Mouse (Mus musculus) left cerebral cortex, postnatal 4 days (tissue): ENCODE measurements around the gene Cyfip1. TPM values are rescaled to one million over a fixed set of nuclear protein-coding genes. Genes with fewer than 3 reads are reported as not detected.
"Not testable (repeated sequence)": the region's sequence is repeated elsewhere in the genome, so short reads cannot be mapped to it uniquely, and the experiment has no call there.

Experiments
- DNase-seq: peaks from one replicate; pipeline ENCODE4 v3.0.0-alpha.2; 2022
- intact Hi-C: fragments of 180-260 bp; cut with DNase I; formaldehyde crosslinking; loops from one replicate; pipeline ENCODE4 v1.15.1; 2025
- total RNA-seq, 2 experiments: library from RNA; stranded (reverse); gene quantifications; 2 replicates each; pipeline ENCODE4 v1.2.3; 2021

The Cyfip1 gene
- total RNA-seq, 2 experiments from 2014 or later: 63.4 to 69.0 TPM

GRCm38 (mm10) chr7:55861175-55861574 lies 19.6 kb downstream of the Cyfip1 start:
- no peak for DNase-seq
- intact Hi-C loops: no loop called here

DNA sequence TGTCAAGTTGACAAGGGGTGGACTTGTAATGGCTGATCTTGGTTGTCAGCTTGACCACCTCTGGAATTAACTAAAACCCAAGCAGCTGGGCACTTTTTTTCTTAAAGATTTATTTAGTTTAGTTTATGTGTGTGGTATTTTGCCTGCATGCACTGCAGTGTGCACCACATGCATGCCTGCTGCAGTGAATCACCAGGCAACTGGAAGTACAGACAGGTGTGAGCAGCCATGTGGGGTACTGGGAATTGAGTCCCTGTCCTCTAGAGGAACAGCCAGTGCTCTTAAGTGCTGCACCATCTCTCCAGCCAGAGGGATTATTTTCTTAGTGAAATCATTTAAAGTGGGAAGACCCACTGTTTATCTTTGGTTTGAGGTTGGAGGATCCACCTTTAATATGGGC lies 23.5 kb downstream of the Cyfip1 start:
- DNase-seq: no peak
- intact Hi-C loops: no loop called here

DNA sequence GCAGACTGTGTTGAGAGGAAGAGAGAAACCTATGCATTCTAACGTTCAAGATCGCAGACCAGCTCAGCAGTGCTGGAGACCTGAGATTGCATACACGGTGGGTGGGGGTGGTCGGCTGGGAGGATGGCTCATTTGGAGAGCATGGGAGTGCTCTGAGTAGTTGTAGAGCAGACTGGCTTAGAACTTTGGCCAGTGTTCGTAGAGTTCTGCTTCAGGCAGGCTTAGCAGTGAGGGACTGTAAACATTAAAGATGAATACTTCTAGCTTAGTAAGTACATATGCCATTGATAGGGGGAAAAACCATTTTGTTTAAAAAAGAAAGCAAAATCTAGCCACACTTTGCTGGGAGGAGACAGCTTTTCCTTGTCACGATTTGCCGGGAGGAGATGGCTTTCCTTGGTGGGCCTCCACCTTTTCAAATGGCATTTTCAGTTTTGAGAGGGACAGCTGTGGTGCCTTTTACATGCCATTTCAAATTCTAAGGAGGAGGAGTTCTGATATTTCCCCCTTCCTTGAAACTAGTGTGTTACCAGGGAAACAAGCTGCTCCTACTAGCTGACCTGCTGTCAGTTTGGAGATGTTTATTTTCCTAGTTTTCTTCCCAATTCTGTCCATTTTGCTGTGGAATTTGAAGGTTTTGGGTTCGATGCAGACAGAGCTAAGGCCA lies 24.3 kb downstream of the Cyfip1 start:
- intact Hi-C loops: no loop called here
- DNase-seq: no peak

- no peak for DNase-seq
- intact Hi-C loops: no loop called here
These were observed 26.7 kb downstream of the Cyfip1 start for GRCm38 (mm10) chr7:55868247-55868646.

DNA sequence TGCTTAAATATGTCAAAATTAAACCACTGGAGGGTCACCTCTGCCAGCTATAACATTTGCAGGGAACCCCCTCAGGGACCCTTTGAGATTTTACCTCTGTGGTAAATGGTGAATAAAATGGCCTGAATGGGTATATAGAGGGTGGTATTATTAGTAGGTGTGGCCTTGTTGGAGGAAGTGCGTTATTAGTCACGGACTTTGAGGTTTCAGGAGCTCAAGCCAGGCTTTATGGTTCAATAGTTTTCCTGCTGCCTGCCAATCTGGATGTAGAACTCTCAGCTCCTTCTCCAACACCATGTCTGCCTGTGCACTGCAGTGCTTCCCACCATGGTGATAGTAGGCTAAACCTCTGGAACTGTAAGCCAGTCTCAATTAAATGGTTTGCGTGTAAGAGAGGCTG lies 27.7 kb downstream of the Cyfip1 start:
- intact Hi-C loops: no loop called here
- DNase-seq: no peak

- no peak for DNase-seq
- intact Hi-C loops: no loop called here
These were observed 28.9 kb downstream of the Cyfip1 start for GRCm38 (mm10) chr7:55870340-55871020.

- intact Hi-C loops: no loop called here
- DNase-seq: no peak
These were observed 29.9 kb downstream of the Cyfip1 start for GRCm38 (mm10) chr7:55871476-55871875.

DNA sequence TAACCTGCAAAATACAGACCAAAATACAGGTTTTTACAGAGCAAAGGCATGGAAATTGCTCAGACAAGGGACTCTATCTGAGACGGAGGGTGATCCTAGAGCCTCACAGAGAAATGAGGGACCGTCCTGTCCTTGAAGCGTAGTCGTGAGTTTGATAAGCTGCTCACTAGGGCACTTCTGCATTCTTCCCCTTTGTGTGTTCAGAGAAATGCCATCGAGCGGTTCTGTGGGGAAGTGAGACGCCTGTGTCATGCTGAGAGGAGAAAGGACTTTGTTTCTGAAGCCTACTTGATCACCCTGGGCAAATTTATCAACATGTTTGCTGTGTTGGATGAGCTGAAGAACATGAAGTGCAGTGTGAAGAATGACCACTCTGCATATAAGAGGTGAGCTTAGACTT lies 33.2 kb downstream of the Cyfip1 start:
- intact Hi-C loops: no loop called here

GRCm38 (mm10) chr7:55877721-55878120 lies 36.2 kb downstream of the Cyfip1 start:
- DNase-seq: no peak
- intact Hi-C loops: no loop called here

More for the DNA sequence above, 33.2 kb downstream of the Cyfip1 start:
- DNase-seq: no peak

DNA sequence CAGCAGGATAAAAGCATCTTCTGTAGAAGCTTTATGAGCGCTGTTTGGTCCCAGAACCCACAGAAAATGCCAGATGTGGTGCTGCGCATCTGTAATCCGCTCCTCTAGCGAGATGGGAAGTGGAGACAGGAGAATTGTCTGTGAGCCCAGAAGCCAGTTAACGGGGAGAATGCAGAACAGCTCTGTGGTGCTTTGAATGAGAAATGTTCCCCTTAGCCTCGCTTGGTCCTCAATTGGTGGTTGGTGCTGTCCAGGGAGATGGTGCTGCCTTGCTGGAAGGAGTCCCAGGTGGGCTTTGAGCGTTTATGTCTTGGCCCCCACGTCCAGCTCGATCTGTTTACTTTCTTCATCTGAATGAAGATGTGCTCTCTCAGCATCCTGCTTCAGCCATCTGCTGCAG lies 39.3 kb downstream of the Cyfip1 start:
- DNase-seq: no peak
- intact Hi-C loops: no loop called here

DNA sequence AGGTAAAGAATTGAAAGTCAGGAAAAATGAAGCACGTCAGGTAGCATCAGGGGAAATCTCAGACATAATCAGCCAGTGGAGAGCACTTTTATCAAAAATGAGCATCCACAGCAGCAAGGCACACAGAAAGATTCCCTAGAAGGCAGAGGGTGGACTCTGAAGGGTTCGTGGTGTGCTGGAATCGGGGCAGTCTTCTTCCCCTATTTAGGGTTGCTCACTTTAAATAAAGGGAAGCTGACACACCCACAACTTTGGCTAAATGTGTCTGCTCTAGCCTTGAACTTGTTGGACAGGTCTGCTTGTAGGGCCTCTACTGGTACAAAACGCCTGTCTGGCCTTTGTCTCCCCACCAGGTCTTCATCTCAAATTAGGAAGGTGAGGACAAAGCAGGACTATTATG lies 47.1 kb downstream of the Cyfip1 start:
- no peak for DNase-seq
- intact Hi-C loops: no loop called here

DNA sequence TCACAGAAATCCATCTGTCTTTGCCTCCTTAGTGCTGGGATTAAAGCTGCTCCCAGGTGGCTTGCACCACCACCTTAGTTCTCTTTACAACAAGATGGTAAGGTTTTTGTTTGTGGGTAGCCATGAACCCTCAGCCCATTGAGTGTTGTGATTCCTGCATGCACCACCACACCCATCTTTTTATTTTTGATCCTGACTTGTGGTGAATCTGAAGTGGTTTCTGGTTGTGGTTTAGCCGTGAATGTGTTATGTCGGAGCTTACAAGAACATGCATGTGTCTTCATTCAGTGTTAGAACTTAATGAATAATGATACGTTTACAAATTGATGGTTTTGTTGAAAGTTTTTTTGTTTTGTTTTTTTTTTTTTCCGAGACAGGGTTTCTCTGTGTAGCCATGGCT lies 48.5 kb downstream of the Cyfip1 start:
- no peak for DNase-seq
- intact Hi-C loops: no loop called here

GRCm38 (mm10) chr7:55890731-55891130 lies 49.2 kb downstream of the Cyfip1 start:
- no peak for DNase-seq
- intact Hi-C loops: no loop called here

DNA sequence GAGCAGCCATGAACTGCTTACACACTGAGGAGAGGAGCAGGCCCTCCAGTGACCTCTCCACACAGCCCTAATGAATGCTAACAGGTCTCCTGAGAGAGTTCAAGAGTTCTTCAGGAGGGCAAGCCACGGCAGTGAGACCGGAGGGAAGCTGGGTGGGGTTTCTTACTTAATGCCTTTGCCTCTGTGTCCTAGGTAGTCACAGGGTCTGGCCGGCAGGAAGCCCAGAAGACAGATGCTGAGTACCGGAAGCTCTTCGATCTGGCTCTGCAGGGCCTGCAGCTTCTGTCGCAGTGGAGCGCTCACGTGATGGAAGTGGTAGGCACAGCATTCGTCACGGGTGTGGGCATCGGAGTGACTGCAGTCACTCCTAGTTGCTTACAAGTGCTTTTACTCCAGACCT lies 50.3 kb downstream of the Cyfip1 start:
- intact Hi-C loops: no loop called here
- no peak for DNase-seq

DNA sequence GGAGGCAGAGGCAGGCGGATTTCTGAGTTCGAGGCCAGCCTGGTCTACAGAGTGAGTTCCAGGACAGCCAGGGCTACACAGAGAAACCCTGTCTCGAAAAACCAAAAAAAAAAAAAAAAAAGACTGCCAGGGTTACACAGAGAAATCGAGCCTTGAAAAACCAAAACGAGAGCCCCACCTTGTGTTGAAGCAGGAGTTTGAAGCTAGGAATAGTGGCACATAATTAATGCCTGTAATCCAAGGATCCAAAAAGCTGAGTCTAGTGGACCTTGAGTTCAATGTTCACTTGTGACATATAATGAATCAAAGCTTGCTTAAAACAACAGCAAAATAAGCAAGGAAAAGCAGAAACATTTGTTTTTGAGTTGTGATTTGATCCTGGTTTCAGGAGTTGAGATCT lies 62.2 kb downstream of the Cyfip1 start:
- intact Hi-C loops: no loop called here
- no peak for DNase-seq

- intact Hi-C loops: loop anchor here (5.0 kb wide), 1 partner anchor 88 kb away; no protein-coding TSS in a partner anchor
- no peak for DNase-seq
These were observed 63.9 kb downstream of the Cyfip1 start for GRCm38 (mm10) chr7:55905449-55905848.

DNA sequence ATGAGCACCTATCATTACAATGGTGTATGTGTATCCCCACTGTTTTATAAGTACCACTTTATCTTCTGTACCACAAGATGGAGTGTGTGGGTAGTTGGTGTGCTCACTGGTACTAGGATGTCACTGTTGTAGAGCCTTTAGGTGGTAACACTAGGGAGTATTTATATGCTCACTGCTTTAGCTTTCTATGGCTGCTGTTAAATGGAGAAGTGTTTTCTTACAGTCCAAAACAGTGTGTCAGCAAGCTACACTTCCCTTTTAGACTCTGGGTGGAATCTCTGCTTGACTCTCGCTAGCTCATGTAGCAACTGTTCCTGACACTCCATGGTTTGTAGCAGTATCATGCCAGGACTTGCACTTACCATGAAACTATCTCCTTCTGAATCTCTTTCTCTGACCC lies 68.0 kb downstream of the Cyfip1 start:
- intact Hi-C loops: loop anchor here (5.0 kb wide), 1 partner anchor 92 kb away; no protein-coding TSS in a partner anchor
- DNase-seq: no peak

DNA sequence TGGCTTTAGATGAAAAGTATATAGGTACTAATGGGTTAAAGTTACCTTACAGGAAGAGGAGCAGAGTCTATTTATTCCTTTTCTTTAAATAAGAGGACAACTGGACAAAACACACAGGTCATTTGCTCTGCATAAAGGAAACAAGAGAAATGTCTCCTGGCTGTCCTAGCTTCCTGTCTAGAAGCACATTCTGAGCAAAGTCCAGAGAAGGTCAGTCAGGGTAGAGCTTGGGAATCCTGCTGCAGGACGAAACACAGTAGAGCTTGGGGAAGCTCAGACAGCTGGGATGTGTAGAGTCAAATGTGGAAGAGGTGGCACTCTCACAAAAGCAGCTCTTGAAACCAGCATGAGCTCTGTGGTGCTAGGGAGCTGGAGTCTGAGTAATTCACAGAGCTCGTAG lies 68.8 kb downstream of the Cyfip1 start:
- intact Hi-C loops: loop anchor here (10.0 kb wide), 1 partner anchor 294 kb away; no protein-coding TSS in a partner anchor
- no peak for DNase-seq

DNA sequence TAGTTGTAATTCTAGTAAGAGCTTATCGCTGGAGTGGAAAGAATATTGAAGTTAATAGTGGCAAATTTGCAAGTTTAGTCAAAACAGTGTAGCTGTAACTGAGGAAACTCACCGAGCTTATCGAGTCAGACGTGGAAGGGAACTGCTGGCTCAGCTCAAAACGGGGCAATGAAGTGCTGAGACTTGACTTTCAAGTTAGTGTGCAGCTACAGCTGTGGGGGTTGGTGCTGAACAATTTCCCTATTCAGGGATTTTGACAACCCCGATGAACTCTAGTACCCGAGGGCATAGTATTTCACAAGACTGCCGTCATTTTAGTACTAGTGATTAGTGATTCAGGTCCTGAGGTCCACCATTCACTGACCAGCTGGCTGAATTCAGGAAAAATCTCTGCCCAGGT lies 69.8 kb downstream of the Cyfip1 start:
- intact Hi-C loops: loop anchor here (10.0 kb wide), 1 partner anchor 293 kb away; no protein-coding TSS in a partner anchor
- no peak for DNase-seq

DNA sequence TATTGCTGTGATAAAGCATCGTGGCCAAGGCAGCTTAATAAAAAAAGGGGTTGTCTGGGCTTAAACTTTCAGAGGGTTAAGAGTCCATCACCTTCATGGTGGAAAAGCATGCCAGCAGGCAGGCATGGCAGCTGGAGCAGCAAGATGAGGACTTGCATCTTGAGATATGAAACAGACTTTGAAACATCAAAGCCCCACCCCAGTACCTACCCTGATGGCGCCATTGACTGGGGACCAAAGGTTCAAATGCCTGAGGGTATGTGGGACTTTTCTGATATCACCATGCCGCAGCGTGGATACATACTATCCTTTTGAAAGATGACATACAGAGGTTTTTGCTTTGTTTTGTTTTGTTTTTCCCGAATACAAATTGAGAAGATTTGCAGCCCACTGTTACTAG lies 70.6 kb downstream of the Cyfip1 start:
- DNase-seq: no peak
- intact Hi-C loops: loop anchor here (10.0 kb wide), 1 partner anchor 293 kb away; no protein-coding TSS in a partner anchor

- DNase-seq: not testable (repeated sequence)
- intact Hi-C loops: loop anchor here (10.0 kb wide), 1 partner anchor 286 kb away; no protein-coding TSS in a partner anchor
These were observed 76.8 kb downstream of the Cyfip1 start for GRCm38 (mm10) chr7:55918365-55918764.

DNA sequence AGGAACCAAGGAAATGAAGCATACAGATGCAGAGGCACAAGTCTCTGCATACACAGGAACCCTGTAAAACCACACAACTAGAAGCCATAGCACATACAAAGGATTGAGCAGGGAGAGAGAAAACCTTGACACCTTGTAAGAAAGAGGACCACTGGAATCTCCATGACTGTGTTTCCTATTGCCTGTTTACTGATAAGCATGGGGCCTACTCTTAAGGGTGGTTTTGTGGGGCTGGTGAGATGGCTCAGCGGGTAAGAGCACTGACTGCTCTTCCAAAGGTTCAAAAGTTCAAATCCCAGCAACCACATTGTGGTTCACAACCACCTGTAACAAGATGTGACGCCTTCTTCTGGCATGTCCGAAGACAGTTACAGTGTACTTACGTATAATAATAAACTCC lies 85.7 kb downstream of the Cyfip1 start:
- intact Hi-C loops: no loop called here
- no peak for DNase-seq
